Mouse (Mus musculus): ENCODE data around the gene AC140267.1. TPM values are rescaled to one million over a fixed set of nuclear protein-coding genes. Genes with fewer than 3 reads are reported as not detected.

The AC140267.1 gene
- total and polyA plus RNA-seq, 3 experiments = 1.9 TPM; not detected in 2

- no peak overlapping the region for H3K9ac ChIP-seq (ENCODE audit: control insufficient read depth, low read depth, low read length, poor library complexity, severe bottlenecking)
- DNase-seq (ENCODE audit: low read depth, low spot score) = no peak
- no peaks in the 10 kb centered on the region; the same call in 1 of the 2 replicates for H3K79me2 ChIP-seq (ENCODE audit: control insufficient read depth, insufficient read depth, low read length, poor library complexity)
- H3K27ac ChIP-seq (ENCODE audit: control insufficient read depth, low read depth, low read length) = no peak overlapping the region
- H3K4me1 ChIP-seq (ENCODE audit: control insufficient read depth in 1 of 2, insufficient read depth in 2 of 2, low read length in 2 of 2) = peaks cover 6 to 17% of the 10 kb centered on the region in 2 experiments
- no peaks in the 10 kb centered on the region for H3K9me3 ChIP-seq (replicated peaks; ENCODE audit: insufficient read depth, low read length)
- TF ChIP-seq CHD2 (IDR thresholded peaks at IDR 0.05; ENCODE audit: low read length) (no peak), CHD1 (IDR thresholded peaks at IDR 0.05; ENCODE audit: low read depth, low read length) (no peak), MAX (IDR thresholded peaks at IDR 0.05; ENCODE audit: low read length) (no peak), HCFC1 (IDR thresholded peaks at IDR 0.05; ENCODE audit: low read depth, low read length) (no peak), KAT2A (conservative IDR thresholded peaks at IDR 0.05; ENCODE audit: low read depth, low read length) (no peak), JUND (IDR thresholded peaks at IDR 0.05; ENCODE audit: low read depth, low read length) (no peak), EP300 (IDR thresholded peaks at IDR 0.05; ENCODE audit: low read depth in 1 of 2, low read length in 2 of 2) (no peak), MAZ (IDR thresholded peaks at IDR 0.05; ENCODE audit: low read depth, low read length) (no peak), NELFE (IDR thresholded peaks at IDR 0.05; ENCODE audit: low read depth, low read length) (no peak), TCF12 (IDR thresholded peaks at IDR 0.05; ENCODE audit: low read depth, low read length) (no peak), NRF1 (IDR thresholded peaks at IDR 0.05; ENCODE audit: insufficient read depth, low read depth, low read length, poor library complexity, severe bottlenecking) (no peak), ETS1 (IDR thresholded peaks at IDR 0.05; ENCODE audit: low read depth, low read length) (no peak), GATA1 (IDR thresholded peaks at IDR 0.05; ENCODE audit: low read depth, low read length) (no peak)
- H3K27me3 ChIP-seq (ENCODE audit: control insufficient read depth in 1 of 2, insufficient read depth in 2 of 2, low read length in 2 of 2) = no peaks in the 10 kb centered on the region
- no peak overlapping the region for H3K4me3 ChIP-seq (ENCODE audit: control insufficient read depth in 1 of 2, insufficient read depth in 1 of 2, low read depth in 2 of 2, low read length in 2 of 2)
- peaks cover 9 to 15% of the 10 kb centered on the region in 2 experiments for H3K36me3 ChIP-seq (ENCODE audit: control insufficient read depth in 1 of 2, insufficient read depth in 2 of 2, low read length in 2 of 2)
Measured at GRCm38 (mm10) chr15:80248135-80248534, 12.5 kb downstream of the AC140267.1 start.

GRCm38 (mm10) chr15:80248596-80248995 is 13.0 kb downstream of the AC140267.1 start:
- no peak for TF ChIP-seq UBTF (IDR thresholded peaks at IDR 0.05; ENCODE audit: borderline replicate concordance, insufficient read depth, low read depth, low read length)
- peaks cover 6 to 17% of the 10 kb centered on the region in 2 experiments for H3K4me1 ChIP-seq (ENCODE audit: control insufficient read depth in 1 of 2, insufficient read depth in 2 of 2, low read length in 2 of 2)
- no peak overlapping the region for H3K9ac ChIP-seq (ENCODE audit: control insufficient read depth, low read depth, low read length, poor library complexity, severe bottlenecking)
- no peak for DNase-seq (ENCODE audit: low read depth, low spot score)
- H3K27me3 ChIP-seq (ENCODE audit: control insufficient read depth in 1 of 2, insufficient read depth in 2 of 2, low read length in 2 of 2) = no peaks in the 10 kb centered on the region
- H3K79me2 ChIP-seq (ENCODE audit: control insufficient read depth, insufficient read depth, low read length, poor library complexity) = no peaks in the 10 kb centered on the region; the same call in 1 of the 2 replicates
- no peaks in the 10 kb centered on the region for H3K9me3 ChIP-seq (replicated peaks; ENCODE audit: insufficient read depth, low read length)
- H3K4me3 ChIP-seq (ENCODE audit: control insufficient read depth in 1 of 2, insufficient read depth in 1 of 2, low read depth in 2 of 2, low read length in 2 of 2) = no peak overlapping the region
- H3K36me3 ChIP-seq (ENCODE audit: control insufficient read depth in 1 of 2, insufficient read depth in 2 of 2, low read length in 2 of 2) = peaks cover 9 to 15% of the 10 kb centered on the region in 2 experiments
- H3K27ac ChIP-seq (ENCODE audit: control insufficient read depth, low read depth, low read length) = no peak overlapping the region

GRCm38 (mm10) chr15:80249672-80250071 is 14.0 kb downstream of the AC140267.1 start:
- Histone ChIP-seq H3K9me3 (replicated peaks; ENCODE audit: insufficient read depth, low read length) (no peaks in the 10 kb centered on the region), H3K27me3 (ENCODE audit: control insufficient read depth in 1 of 2, insufficient read depth in 2 of 2, low read length in 2 of 2) (no peaks in the 10 kb centered on the region), H3K4me3 (ENCODE audit: control insufficient read depth in 1 of 2, insufficient read depth in 1 of 2, low read depth in 2 of 2, low read length in 2 of 2) (no peak overlapping the region), H3K36me3 (ENCODE audit: control insufficient read depth in 1 of 2, insufficient read depth in 2 of 2, low read length in 2 of 2) (peaks cover 9 to 15% of the 10 kb centered on the region in 2 experiments), H3K9ac (ENCODE audit: control insufficient read depth, low read depth, low read length, poor library complexity, severe bottlenecking) (no peak overlapping the region), H3K4me1 (ENCODE audit: control insufficient read depth in 1 of 2, insufficient read depth in 2 of 2, low read length in 2 of 2) (peaks cover 6 to 17% of the 10 kb centered on the region in 2 experiments), H3K27ac (ENCODE audit: control insufficient read depth, low read depth, low read length) (no peak overlapping the region; the same call in 1 of the 2 replicates), H3K79me2 (ENCODE audit: control insufficient read depth, insufficient read depth, low read length, poor library complexity) (peaks cover 2% of the 10 kb centered on the region)
- DNase-seq (ENCODE audit: low read depth, low spot score) = no peak
- no peak for TF ChIP-seq JUND (IDR thresholded peaks at IDR 0.05; ENCODE audit: low read depth, low read length)
- TF ChIP-seq KAT2A (conservative IDR thresholded peaks at IDR 0.05; ENCODE audit: low read depth, low read length) = no peak
- TF ChIP-seq SMC3 (IDR thresholded peaks at IDR 0.05; ENCODE audit: low read depth, low read length) = no peak
- no peak for TF ChIP-seq HCFC1 (IDR thresholded peaks at IDR 0.05; ENCODE audit: low read depth, low read length)
- TF ChIP-seq MYC (IDR thresholded peaks at IDR 0.05; ENCODE audit: low read depth, low read length) = no peak
- no peak for TF ChIP-seq MEF2A (IDR thresholded peaks at IDR 0.05; ENCODE audit: extremely low read depth, insufficient replicate concordance, low read depth, low read length, poor library complexity, severe bottlenecking)
- TF ChIP-seq NRF1 (IDR thresholded peaks at IDR 0.05; ENCODE audit: insufficient read depth, low read depth, low read length, poor library complexity, severe bottlenecking) = no peak
- no peak for TF ChIP-seq CHD1 (IDR thresholded peaks at IDR 0.05; ENCODE audit: low read depth, low read length)
- TF ChIP-seq MYB (IDR thresholded peaks at IDR 0.05; ENCODE audit: low read depth, low read length) = no peak
- no peak for TF ChIP-seq E2F4 (IDR thresholded peaks at IDR 0.05; ENCODE audit: borderline replicate concordance, low read depth, low read length)
- TF ChIP-seq UBTF (IDR thresholded peaks at IDR 0.05; ENCODE audit: borderline replicate concordance, insufficient read depth, low read depth, low read length) = no peak
- TF ChIP-seq MXI1 (IDR thresholded peaks at IDR 0.05; ENCODE audit: low read depth, low read length) = no peak
- TF ChIP-seq NELFE (IDR thresholded peaks at IDR 0.05; ENCODE audit: low read depth, low read length) = no peak
- no peak for TF ChIP-seq POLR2A (IDR thresholded peaks at IDR 0.05; ENCODE audit: control insufficient read depth in 1 of 2, insufficient read depth in 1 of 2, low read depth in 1 of 2, low read length in 2 of 2, poor library complexity in 1 of 2)

Data from MEL (cell line).